Mouse (Mus musculus) left cerebral cortex, postnatal 4 days (tissue): ENCODE data around the gene Tas2r135. TPM values are rescaled to one million over a fixed set of nuclear protein-coding genes. Genes with fewer than 3 reads are reported as not detected.

Experiments used
- DNase-seq: peaks from one replicate; pipeline ENCODE4 v3.0.0-alpha.2; 2022
- intact Hi-C: fragments of 180-260 bp; cut with DNase I; formaldehyde crosslinking; loops from one replicate; pipeline ENCODE4 v1.15.1; 2025
- total RNA-seq, 2 experiments: library from RNA; stranded (reverse); gene quantifications; 2 replicates each; pipeline ENCODE4 v1.2.3; 2021

Gene Tas2r135
- total RNA-seq, 2 experiments from 2014 or later, result 0.36 TPM; not detected in 1

DNA sequence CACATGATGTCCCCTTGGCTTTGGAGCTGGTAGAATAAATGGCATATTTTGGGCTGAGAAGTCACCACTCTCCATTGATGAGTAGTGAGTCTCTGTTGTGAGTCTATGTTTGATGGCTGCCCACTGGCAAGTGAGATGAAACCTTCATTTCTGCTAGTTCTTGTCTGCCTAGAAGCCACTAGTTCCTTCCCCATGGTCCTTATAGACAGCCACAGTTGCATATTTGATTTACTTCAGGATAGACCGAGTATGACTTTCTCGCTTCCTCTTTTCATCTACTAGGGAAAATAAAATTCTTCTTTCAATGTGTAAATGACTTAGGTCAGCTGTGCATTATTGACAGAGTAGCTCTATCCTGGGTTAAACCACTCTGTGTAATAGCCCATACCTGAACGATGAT lies 19.2 kb downstream of the Tas2r135 start:
- intact Hi-C loops, result no loop called here
- no peak for DNase-seq

- intact Hi-C loops, result no loop called here
- DNase-seq, result no peak
Observed at GRCm38 (mm10) chr6:42426337-42426736, 21.1 kb downstream of the Tas2r135 start.

DNA sequence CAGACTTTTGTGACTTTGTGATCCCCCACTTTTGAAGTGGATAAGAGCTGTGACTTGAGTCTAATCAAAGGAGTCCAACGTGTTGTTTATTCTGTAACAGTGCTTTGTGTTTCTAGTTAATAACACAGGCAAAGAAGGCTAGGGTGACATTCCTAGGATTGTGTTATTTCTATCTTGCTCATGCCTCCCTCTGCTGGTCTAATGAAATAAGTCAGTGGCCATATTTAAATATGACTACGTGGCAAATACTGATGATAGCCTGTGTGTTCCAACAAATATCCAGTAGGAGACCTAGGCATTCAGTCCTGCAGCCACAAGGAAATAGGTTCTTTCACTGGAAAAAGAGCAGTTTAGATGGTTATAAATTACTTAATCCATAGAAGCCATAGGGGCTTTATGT lies 28.3 kb downstream of the Tas2r135 start:
- intact Hi-C loops, result no loop called here
- no peak for DNase-seq

DNA sequence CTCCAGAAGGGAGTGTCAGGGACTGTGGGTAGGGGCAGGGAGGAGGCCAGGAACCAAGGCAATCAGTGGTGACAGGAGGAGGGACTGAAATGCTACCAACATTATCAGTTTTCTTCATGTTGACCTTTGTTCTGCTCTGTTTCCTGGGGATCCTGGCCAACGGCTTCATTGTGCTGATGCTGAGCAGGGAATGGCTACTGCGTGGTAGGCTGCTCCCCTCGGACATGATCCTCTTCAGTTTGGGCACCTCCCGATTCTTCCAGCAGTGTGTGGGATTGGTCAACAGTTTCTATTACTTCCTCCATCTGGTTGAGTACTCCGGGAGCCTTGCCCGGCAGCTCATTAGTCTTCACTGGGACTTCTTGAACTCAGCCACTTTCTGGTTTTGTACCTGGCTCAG lies 29.2 kb downstream of the Tas2r135 start, which contains the start of gene Tas2r126:
Gene Tas2r126 (plus strand): TSS at position 90 of the 400 bp plus-strand sequence.
- no peak for DNase-seq
- intact Hi-C loops, result no loop called here

GRCm38 (mm10) chr6:42435490-42435889 lies 30.3 kb downstream of the Tas2r135 start:
- no peak for DNase-seq

GRCm38 (mm10) chr6:42441395-42441794 lies 36.2 kb downstream of the Tas2r135 start:
- no peak for DNase-seq
- intact Hi-C loops, result no loop called here

More at GRCm38 (mm10) chr6:42435490-42435889, 30.3 kb downstream of the Tas2r135 start:
- intact Hi-C loops, result no loop called here

DNA sequence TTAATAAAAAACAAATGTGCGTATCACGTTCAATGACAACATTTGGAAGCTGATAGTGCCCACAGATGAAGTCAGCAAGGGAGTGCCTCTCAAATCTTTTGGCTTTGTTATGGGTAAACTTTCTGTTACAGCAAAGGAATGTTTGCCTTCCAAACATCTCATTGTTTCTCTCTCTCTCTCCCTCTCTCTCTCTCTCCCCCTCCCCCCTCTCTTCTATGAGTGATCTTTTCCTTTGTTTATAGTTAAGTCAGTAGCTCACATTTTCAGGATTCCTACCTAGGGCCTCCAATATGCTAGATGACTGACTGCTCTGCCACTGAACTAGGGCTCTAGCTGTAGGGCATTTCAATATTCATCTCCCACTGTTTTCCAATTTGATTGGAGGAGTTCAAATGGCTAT lies 39.3 kb downstream of the Tas2r135 start:
- intact Hi-C loops, result no loop called here
- DNase-seq, result no peak

DNA sequence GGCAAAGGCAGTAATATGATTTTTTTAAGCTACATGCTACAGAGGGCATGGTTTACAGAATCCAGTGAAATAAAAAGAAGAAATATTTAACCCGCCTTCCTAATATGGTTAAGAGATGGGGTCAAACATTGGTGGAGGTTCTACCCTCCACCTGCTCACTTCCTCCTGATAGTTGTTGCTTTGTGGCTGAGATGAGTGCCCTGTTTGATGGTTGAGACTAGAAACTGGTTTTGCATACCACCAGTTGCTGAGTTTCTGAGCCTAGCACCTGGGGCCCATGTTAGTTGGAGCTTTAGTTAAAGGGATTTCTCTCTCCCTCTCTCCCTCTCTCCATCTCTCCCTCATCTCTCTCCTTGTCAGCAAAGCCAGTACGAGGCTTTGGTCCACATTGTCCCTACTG lies 42.1 kb downstream of the Tas2r135 start:
- intact Hi-C loops, result no loop called here
- DNase-seq, result no peak

Other genes with a start within 250 kb of the Tas2r135 start
- not detected for gene Tas2r144, start 190.1 kb upstream of the Tas2r135 start, total RNA-seq
- gene Gstk1, start 159.5 kb upstream of the Tas2r135 start, total RNA-seq, result 1 to 10 TPM; 3.4 to 4.1 TPM
- not detected for gene Tmem139, start 143.5 kb upstream of the Tas2r135 start, total RNA-seq
- gene Casp2, start 140.4 kb upstream of the Tas2r135 start, total RNA-seq, result 10 to 100 TPM; 45.5 to 49.7 TPM
- gene Clcn1, start 118.7 kb upstream of the Tas2r135 start, total RNA-seq, result 1 to 10 TPM; 6.6 to 7.7 TPM
- gene Fam131b, start 80.8 kb upstream of the Tas2r135 start, total RNA-seq, result 10 to 100 TPM; 83.4 to 92.0 TPM
- gene Zyx, start 55.8 kb upstream of the Tas2r135 start, total RNA-seq, result 10 to 100 TPM; 43.9 to 49.8 TPM
- under 1 TPM; 0.14 to 0.18 TPM for gene Epha1, start 32.2 kb upstream of the Tas2r135 start, total RNA-seq
- not detected for gene Tas2r143, start 5.2 kb upstream of the Tas2r135 start, total RNA-seq
- gene Tas2r126, start 29.1 kb downstream of the Tas2r135 start, total RNA-seq, result not detected
- not detected for gene Olfr458, start 59.8 kb downstream of the Tas2r135 start, total RNA-seq
- not detected for gene Olfr457, start 70.9 kb downstream of the Tas2r135 start, total RNA-seq
- gene Olfr456, start 81.8 kb downstream of the Tas2r135 start, total RNA-seq, result not detected
- gene Olfr455, start 142.2 kb downstream of the Tas2r135 start, total RNA-seq, result not detected
- not detected for gene Tcaf3, start 192.3 kb downstream of the Tas2r135 start, total RNA-seq
- gene Tcaf2, start 239.8 kb downstream of the Tas2r135 start, total RNA-seq, result 1 to 10 TPM; 2.2 to 2.4 TPM